Mouse (Mus musculus): ENCODE results near the gene Insl5. TPM values are rescaled to one million over a fixed set of nuclear protein-coding genes. Genes with fewer than 3 reads are reported as not detected.

Insl5 gene
- not detected for total RNA-seq (2021)

DNA sequence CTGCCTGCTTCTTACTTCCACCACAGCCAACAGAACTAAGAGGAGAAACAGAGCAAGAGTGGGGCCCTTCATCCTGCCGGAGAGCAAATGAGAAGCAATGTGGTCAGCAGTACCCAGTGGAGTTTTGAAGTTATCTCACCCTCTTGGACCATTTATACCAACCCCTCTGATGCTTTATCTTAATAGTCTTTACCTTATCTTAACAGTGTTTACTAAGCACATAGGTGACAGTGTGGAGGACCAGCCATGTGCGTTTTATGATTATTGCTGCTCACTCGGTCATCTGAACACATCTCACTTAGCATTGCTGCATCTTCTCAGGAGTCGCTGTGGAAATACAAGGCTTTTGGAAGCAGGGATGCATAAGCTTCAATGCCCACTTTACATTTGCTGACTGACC is at the start of gene Insl5:
Gene Insl5 (minus strand): TSS at position 222 of the 400 bp plus-strand sequence.
- intact Hi-C loops (cut with DNase I), result no loop called here
- DNase-seq (ENCODE audit: low spot score), result no peak

DNA sequence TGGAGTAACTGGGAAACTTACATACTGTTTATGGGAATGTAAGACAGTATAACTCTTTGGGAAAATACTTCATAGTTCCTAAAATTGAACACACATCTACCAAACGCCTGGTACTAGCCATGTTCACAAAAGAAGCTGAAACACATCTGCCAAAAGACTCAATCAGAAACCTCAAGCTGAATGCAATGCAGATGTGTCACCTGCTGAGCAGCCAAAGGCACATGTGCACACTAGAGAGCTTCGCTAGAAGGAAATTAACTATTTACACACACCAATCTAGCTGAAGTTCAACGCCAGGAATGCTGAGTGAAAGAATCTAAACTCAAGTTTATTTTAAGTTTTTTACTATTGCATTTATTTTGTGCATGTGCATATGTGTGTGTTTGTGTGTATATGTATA is 44.0 kb upstream of the Insl5 start:
- intact Hi-C loops (cut with DNase I), result no loop called here
- DNase-seq (ENCODE audit: low spot score), result no peak

DNA sequence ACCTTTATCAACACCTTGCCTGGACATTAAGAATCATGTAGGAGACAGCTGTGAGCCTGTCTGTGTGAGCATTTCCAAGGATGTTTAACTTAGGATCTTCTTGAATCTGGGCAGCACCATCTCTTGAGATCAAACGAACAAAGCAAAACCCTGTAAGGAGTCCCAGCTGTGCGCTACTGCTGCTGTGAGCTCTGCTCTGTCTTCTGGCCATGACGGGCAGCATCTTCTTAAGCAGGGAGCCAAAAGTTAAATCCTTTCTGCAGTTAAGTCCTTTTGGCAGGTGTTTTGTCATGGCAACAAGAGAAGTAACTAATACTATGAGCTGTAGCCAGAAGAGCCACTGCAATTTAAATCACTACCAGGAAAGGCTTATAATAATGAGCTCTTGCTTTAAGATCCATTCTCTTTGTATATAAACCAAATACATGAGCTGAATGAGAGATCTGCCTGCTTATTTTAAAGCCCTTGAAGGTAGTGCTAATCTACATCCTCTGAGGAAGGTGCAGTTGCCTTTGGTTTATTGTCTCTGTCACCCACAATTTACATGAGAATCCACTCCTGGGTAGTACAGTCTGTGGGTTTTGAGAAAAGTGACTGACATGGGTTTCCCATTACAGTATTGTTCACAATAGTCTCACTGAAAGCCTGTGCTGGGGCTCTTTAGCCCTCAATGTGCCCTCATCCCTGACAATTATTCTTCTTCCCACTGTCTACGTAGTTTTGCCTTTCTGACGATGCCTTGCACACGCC is 41.4 kb upstream of the Insl5 start:
- intact Hi-C loops (cut with DNase I), result no loop called here

DNA sequence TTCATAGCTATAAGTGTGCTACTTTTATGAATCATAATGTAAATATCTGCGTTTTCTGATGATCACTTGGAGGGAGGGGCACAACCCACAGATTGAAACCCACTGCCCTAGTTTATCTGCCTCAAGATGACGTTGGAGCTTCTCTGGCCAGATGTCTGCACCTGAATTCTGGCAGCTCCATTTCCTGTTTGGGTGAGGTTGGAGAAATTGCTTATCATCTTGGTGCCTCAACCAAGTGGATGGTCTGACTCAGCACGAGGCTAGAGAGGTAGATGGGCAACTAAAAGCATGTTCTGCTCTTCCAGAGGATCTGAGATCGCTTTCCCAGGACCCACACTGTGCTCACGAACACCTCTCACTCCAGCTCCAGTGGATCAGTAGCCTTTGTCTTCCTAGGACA is 38.3 kb upstream of the Insl5 start:
- intact Hi-C loops (cut with DNase I), result no loop called here
- no peak for DNase-seq (ENCODE audit: low spot score)

More for the DNA sequence above, 41.4 kb upstream of the Insl5 start:
- no peak for DNase-seq (ENCODE audit: low spot score)

DNA sequence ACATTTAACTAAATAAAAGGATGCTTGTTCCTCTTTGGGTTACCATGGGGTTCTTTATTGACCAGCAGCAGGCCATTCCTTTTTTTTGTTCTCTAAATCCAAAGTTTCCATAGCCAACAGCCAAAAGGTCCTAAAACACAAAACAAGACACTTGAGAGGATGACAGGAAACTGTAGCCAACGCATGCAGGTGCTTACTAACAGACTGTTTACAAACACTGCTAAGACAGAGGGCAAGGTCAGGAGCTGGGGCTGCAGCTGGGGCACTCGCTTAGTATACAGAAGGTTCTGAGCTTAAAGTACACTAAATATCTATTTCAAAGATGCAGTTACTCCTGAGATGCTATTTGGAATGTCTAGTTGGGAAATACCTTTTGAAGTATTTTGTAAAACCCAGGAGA is 37.8 kb upstream of the Insl5 start:
- DNase-seq (ENCODE audit: low spot score), result no peak

DNA sequence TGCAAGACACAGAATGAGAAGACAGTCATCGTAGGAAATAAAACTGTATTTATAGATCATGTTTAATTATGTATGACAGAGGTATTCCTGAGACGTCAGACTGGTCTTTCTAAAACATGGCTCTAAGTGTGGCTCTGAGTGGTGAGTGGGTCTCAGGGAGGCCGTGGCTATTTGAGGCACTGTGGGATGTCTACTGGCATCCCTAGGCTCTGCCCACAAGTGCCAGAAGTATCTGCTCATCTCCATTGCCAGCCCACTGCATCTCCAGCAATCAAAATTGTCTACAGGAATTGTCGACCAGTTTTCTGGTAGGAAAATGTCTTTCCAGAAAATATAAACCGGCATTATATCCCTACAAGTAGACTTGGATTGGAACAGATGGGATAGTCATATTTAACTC is 30.3 kb upstream of the Insl5 start:
- intact Hi-C loops (cut with DNase I), result no loop called here
- no peak for DNase-seq (ENCODE audit: low spot score)

More for the DNA sequence above, 37.8 kb upstream of the Insl5 start:
- intact Hi-C loops (cut with DNase I), result no loop called here

DNA sequence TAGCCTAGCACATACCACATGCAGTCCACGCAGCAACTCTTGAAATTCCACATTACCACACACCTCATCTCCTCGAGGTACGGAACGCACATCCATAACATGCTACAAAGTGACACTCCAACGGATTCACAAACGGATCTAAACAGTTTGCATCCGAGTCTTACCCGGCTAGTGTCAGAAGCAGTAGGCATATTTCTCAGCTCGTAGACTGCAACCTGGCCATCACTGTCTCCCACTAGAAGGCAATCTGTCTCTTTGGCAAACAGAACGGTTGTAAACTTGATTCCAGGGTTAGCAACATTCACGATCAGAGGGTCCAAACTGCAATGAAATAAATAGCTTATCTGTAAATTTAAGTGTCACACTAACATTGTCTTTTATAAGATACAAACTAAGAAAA is 21.4 kb upstream of the Insl5 start:
- no peak for DNase-seq (ENCODE audit: low spot score)

DNA sequence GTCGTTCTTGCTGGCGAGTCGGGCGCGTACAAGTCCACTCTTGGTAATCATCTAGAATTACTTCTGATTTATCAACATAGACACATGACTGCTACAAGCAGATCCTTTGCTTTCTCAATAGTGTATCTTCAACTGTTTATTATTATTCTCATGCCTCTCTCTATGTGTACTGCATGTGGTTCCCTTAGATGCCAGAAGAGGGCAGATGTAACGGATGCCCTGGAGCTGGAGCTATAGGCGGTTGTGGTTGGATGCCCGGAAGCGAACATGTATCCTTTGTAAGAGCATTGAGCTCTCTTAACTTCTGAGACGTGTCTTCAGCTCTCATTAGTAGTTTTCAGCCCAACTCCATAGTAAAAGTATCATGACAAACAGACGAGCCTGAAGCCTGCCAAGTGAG is 16.4 kb upstream of the Insl5 start:
- DNase-seq (ENCODE audit: low spot score), result no peak
- intact Hi-C loops (cut with DNase I), result no loop called here

More for the DNA sequence above, 21.4 kb upstream of the Insl5 start:
- intact Hi-C loops (cut with DNase I), result no loop called here

DNA sequence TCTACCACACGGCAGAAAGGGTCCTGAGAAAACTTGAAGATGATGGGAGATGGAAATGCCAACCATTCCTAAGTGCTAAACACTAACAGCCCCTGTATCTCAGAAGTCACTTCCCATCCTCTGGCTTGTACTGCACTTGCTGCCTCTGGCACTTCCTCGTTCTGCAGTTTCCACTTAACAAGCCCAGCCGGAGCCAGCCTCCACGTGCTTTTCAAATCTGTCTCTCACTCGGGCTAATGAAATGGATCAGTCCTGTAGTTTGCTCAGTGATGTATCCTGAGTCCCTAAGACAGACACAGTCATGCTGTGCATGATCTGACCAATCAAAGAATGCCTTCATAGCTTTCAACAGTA is 13.2 kb upstream of the Insl5 start:
- no peak for DNase-seq (ENCODE audit: low spot score)
- intact Hi-C loops (cut with DNase I), result no loop called here

DNA sequence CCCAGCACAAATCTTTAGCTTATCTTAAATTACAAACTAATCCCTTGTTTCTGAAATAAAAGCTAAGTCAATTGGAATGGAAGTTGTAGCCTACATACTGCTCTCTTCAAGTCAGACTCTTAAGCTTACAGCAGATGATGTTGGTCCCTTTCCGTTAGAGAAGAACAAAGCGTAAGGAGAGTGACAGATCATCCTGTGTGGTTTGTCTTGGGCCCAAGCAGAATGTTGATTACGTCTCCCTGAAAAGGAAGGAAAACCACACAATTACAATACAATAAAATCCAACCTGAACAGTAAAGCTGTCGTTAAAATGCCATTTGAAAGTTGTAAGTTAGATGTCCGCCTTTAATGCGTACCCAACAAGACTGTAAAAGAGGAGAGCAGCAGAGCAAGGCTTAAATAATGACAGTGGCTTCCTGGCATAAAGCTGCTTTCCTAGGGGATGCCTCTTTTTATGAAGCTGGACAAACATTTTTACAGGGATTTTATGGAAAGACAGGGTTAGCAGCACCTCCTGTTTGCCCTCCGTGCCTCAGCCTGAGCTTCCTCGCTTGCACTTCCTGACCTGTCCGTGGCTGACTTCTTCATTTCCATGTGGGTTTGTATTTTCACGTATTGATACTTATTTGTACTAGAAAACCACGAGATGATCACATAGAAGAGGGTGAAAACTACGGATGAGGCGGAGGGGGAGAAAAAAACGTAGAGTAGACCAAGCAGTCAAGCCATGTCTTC is 12.6 kb upstream of the Insl5 start:
- intact Hi-C loops (cut with DNase I), result no loop called here
- DNase-seq (ENCODE audit: low spot score), result no peak

DNA sequence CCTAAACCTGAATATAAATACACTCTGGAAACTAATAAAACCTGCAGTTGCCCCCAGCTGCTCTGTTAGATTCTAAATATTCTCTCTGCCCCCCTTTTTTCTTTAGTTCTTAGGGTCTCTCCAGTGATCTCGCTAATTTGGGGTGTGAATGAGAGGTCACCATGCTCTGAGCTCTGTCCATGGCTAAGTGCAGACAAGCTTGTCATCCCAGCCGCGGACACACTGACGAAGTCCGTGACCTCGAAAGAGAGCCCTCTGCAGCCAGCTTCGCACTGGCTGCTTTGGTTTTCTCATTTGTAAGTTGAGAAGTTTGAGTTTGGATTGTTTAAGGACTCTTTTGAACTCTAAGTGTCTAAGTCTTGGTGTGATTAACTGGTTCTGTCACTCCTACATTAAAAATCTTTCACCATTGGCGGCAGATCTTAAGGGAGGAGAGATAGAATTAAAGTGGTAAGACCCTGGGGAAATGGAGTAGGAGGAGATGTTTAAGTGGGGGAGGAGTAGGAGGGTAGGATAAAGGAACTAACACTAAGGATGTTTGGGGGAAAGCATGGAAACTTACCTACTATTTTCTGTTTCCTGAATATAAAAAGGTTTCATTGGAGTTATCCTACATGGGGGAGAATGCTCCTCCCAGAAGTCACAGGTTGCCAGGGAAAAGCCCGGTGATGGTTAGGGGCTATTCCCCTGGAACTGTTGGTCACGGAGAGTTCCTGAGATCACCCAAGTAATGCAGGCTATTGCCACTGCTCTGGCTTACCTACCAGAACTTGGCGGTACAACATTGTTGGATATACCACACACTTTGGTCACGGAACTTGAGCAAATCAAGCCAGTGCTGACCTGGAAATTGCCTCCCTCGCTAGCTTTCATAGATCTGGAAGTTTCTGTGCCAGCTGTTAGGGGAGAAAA is 1.8 kb upstream of the Insl5 start:
- intact Hi-C loops (cut with DNase I), result no loop called here
- no peak for DNase-seq (ENCODE audit: low spot score)

DNA sequence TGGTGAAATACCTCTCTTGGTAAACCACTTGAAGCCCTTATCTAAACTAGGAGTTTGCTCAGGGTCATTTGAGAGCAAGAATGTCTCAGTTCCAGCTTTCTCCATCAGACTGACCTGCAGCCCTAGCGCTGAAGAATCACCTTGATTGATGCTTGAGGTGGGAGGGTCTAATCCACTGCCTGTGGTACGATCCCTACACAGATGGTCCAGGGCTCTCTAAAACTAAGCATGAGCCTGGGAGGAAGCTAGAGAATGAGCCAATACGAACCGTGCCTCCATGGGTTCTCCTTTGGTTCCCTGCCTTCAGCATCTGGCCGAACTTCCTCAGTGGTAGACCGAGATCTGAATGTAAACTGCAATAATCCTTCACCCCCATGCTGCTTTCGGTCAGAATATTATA is 1.1 kb upstream of the Insl5 start:
- intact Hi-C loops (cut with DNase I), result no loop called here

DNA sequence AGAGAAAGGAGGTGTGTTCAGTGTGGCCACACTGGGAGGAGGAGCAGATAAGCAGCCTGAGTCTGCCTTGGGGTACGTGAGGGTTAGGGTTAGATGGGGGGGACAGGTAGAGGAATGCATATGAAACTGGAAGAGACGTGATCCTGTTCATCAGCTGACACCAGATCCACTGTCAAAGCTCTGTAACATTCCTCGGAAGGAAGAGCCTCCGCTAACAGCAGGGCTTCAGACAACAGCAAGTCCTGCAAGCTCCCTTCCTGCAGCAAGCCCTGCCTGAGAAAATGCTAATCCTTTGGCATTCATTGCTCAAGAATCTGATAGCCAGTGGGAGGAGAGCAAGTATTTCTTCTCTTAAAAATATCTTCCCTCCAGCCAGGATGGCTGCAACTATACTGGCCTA is 13.2 kb downstream of the Insl5 start:
- intact Hi-C loops (cut with DNase I), result no loop called here
- no peak for DNase-seq (ENCODE audit: low spot score)

More for the DNA sequence above, 1.1 kb upstream of the Insl5 start:
- DNase-seq (ENCODE audit: low spot score), result no peak

DNA sequence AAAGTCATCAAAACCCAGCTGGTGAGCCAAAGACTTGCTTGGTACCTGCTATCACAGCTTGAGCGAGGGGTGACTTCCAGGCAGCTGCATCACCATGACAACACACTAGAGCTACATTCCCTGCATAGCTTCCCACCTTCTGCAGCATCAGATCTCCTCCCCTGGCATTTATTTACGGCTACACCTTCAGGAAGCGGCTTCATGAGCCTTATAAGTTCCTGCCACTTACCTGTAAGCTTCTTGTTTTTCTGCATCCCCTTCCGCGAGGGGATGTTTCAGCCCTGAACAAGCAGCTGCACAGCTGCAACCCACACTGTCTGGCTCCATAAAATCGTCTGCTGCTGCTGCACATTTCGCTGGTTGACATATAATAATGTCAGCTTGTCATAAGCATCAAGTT is 14.8 kb downstream of the Insl5 start:
- DNase-seq (ENCODE audit: low spot score), result no peak
- intact Hi-C loops (cut with DNase I), result no loop called here

DNA sequence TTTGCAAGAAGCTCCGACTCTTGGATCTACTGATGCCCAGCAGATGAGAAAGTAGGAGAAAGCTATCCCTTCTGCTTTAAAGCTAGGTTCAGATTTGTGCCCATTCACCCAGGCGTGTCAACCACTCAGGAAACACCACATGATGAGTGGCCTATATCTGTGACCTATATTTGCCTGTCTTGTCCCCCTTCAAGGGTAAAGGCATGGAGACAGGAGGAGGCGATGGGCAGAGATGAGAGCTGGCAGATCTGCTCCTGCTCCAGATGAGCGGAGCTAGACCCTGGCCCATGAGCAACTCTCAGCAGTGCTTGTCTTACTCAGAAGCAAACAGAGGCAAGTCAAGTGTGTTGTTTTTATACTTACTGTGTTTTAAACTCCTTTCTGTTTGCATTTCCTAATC is 15.9 kb downstream of the Insl5 start:
- DNase-seq (ENCODE audit: low spot score), result no peak
- intact Hi-C loops (cut with DNase I), result no loop called here

DNA sequence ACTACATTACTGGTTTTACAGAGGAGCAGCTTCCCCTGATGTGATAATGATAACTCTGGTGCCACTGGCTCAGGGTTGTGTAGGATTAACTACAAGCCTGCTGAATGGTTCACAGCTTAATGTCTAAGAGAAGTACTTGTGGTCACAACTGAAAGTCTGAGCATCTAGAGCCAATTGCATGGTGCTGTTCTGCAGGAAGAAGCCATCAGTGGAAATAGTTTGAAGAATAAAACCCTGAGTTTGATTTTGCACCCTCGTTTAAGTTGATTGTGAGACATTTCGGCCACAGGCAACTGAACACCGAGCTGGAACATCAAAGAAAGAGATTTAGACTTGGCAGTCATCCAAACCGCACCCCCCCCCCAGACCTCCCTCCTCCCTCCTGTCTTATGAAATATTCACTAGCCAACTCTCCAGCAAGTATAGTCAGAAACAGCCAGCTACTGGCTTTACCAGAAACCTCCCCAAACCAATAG is 19.7 kb downstream of the Insl5 start:
- no peak for DNase-seq (ENCODE audit: low spot score)
- intact Hi-C loops (cut with DNase I), result no loop called here

DNA sequence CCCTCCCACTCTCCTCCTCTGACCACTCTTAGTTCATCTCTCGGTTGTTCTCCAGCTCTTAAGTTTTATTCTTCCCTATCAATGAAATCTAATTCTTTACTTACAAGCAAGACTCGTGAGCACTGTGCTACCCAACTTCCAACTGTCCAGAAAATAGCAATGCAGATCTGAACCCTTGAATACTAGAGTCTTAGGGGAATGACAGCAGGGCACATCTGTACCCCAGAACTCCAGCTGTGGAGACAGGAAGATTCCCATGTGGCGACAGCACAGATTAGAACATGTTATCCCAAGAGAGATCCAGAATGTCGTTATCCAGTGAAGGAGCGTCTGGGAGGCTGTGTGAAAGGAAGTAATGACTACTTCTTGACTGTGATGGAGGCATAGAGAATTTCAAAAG is 20.4 kb downstream of the Insl5 start:
- DNase-seq (ENCODE audit: low spot score), result no peak
- intact Hi-C loops (cut with DNase I), result no loop called here

DNA sequence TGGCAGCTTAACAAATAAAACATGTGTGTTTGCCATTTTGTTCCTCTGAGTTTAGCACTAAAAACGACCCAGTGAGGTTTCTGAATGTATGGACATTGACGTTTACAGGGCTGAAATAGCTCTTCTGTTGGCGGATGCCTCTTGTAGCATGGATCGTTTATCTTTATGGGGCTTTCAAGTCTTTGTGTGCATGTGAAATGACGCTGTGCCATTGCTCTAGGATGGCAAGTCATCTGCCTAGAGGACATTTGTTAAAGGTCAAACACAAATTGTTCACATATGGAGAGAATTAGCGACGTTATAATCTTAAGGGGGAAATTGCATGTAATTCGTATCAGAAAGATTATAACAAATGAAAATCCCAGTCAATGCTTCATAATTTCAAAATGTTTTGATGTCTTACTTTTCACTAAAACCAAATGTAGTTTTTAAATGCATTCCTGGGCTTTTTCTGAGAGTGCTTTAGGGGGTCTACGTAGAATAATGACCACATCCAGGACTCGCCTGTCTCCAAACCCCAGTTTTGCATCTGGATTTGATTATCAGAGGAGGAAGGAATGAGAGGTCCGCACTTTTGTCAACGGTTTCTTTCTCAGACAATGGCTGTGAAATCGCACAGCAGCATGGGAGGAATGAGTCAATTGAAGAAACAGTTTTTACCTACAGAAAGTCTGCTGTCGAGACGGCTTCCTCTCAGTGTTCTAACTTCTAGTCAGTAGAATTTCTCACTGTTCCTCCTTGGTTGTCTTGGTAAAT is 21.3 kb downstream of the Insl5 start:
- DNase-seq (ENCODE audit: low spot score), result no peak
- intact Hi-C loops (cut with DNase I), result no loop called here

DNA sequence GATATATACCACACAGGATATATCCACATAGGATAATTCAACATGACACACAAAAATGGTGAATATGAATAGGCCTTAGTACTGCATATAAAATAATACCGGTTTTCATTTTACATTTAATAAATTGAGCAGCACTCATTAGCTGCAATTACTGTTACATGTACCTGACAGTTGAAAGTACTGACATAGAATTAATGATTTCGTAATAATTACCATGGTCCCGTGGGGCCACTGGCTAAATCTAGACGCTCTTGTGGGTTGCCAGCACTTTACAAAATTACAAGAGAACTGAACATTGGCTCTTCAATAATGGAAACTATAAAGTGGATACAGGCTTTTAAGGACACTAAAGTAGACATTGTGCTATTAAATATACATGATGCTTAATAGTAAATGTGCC is 22.0 kb downstream of the Insl5 start:
- intact Hi-C loops (cut with DNase I), result no loop called here
- DNase-seq (ENCODE audit: low spot score), result no peak

DNA sequence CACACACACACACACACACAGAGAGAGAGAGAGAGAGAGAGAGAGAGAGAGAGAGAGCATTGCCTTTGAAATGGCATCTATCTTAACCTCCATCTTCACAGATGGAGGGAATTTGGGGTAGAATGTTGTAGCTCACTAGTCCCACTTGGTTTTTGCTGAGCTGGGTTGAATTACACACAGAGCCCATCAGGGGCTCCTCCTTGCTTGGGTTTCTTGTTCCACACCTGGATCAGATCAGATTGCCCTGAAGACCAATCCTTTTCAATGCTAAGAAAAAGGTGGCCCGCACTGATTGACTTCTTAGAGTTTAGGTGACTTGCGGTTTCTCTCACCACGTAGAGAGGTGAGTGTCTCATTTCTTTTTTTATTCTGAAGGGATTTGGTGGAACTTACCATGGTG is 35.0 kb downstream of the Insl5 start:
- intact Hi-C loops (cut with DNase I), result no loop called here
- no peak for DNase-seq (ENCODE audit: low spot score)

Measured in heart, postnatal 25 days (tissue).